Mouse (Mus musculus) megakaryocyte, adult 5-6 weeks (primary cell): ENCODE results near the gene P2rx1. TPM values are rescaled to one million over a fixed set of nuclear protein-coding genes. Genes with fewer than 3 reads are reported as not detected.

Experiments used
- total RNA-seq, 2 experiments: library from RNA; stranded (forward) in 1 of 2; stranded (reverse) in 1 of 2; fragments of 153-499, 151-499 nt in 1 of 2; fragments of 221-1000, 200-1000 nt in 1 of 2; gene quantifications; 2 replicates each; pipeline versions ENCODE4 v1.2.3 to v1.2.4; 2015 to 2017

Gene P2rx1
- total RNA-seq, 2 experiments from 2014 or later, result 10.4 to 16.4 TPM

Other genes starting within 250 kb of the P2rx1 start
- gene Cyb5d2, start 203.0 kb upstream of the P2rx1 start, total RNA-seq (2015), result 2.9 and 4.0 TPM in 2 replicates
- gene Cyb5d2, start 203.0 kb upstream of the P2rx1 start, total RNA-seq (2017), result 3.9 and 5.6 TPM in 2 replicates
- 26.9 and 27.1 TPM in 2 replicates for gene Zzef1, start 202.9 kb upstream of the P2rx1 start, total RNA-seq (2015)
- gene Zzef1, start 202.9 kb upstream of the P2rx1 start, total RNA-seq (2017), result 32.1 and 43.5 TPM in 2 replicates
- 83.5 and 92.8 TPM in 2 replicates for gene Atp2a3, start 37.9 kb upstream of the P2rx1 start, total RNA-seq (2015)
- gene Atp2a3, start 37.9 kb upstream of the P2rx1 start, total RNA-seq (2017), result 79.8 and 123 TPM in 2 replicates
- 0.23 and 0.51 TPM in 2 replicates for gene Camkk1, start 19.9 kb downstream of the P2rx1 start, total RNA-seq (2015)
- 0.94 and 1.2 TPM in 2 replicates for gene Camkk1, start 19.9 kb downstream of the P2rx1 start, total RNA-seq (2017)
- gene Ncbp3, start 48.7 kb downstream of the P2rx1 start, total RNA-seq (2015), result 8.1 and 8.9 TPM in 2 replicates
- gene Ncbp3, start 48.7 kb downstream of the P2rx1 start, total RNA-seq (2017), result 11.4 and 12.3 TPM in 2 replicates
- 0.09 and 0.22 TPM in 2 replicates for gene Itgae, start 91.5 kb downstream of the P2rx1 start, total RNA-seq (2015)
- gene Itgae, start 91.5 kb downstream of the P2rx1 start, total RNA-seq (2017), result 0.04 and 0.15 TPM in 2 replicates
- gene Haspin, start 139.2 kb downstream of the P2rx1 start, total RNA-seq (2015), result 14.9 and 15.1 TPM in 2 replicates
- 19.2 and 21.8 TPM in 2 replicates for gene Haspin, start 139.2 kb downstream of the P2rx1 start, total RNA-seq (2017)
- not detected in 2 replicates for gene P2rx5, start 161.3 kb downstream of the P2rx1 start, total RNA-seq (2015)
- not detected in 2 replicates for gene P2rx5, start 161.3 kb downstream of the P2rx1 start, total RNA-seq (2017)
- 42.9 and 53.0 TPM in 2 replicates for gene Emc6, start 177.9 kb downstream of the P2rx1 start, total RNA-seq (2015)
- gene Emc6, start 177.9 kb downstream of the P2rx1 start, total RNA-seq (2017), result 28.7 and 29.0 TPM in 2 replicates
- 13.7 and 19.9 TPM in 2 replicates for gene Tax1bp3, start 178.0 kb downstream of the P2rx1 start, total RNA-seq (2015)
- gene Tax1bp3, start 178.0 kb downstream of the P2rx1 start, total RNA-seq (2017), result 16.8 and 18.5 TPM in 2 replicates
- 18.4 and 19.3 TPM in 2 replicates for gene Ctns, start 199.9 kb downstream of the P2rx1 start, total RNA-seq (2015)
- 21.0 and 23.3 TPM in 2 replicates for gene Ctns, start 199.9 kb downstream of the P2rx1 start, total RNA-seq (2017)
- gene Shpk, start 200.4 kb downstream of the P2rx1 start, total RNA-seq (2015), result 1.1 and 1.6 TPM in 2 replicates
- gene Shpk, start 200.4 kb downstream of the P2rx1 start, total RNA-seq (2017), result 1.1 and 2.2 TPM in 2 replicates
- not detected in 2 replicates for gene Trpv1, start 235.2 kb downstream of the P2rx1 start, total RNA-seq (2015)
- gene Trpv1, start 235.2 kb downstream of the P2rx1 start, total RNA-seq (2017), result not detected in 2 replicates